Mouse (Mus musculus) small intestine, adult 2 months (tissue): Measurements from ENCODE around the gene Casd1.

Experiments used
- CTCF ChIP-seq: fragments of 200-500 bp; IDR thresholded peaks from 2 replicates; pipeline ENCODE4 v1.5.1; 2012; ENCODE audit warnings: low read depth, mild to moderate bottlenecking, control low read depth, inconsistent platforms, low read length, moderate library complexity, mixed read lengths; ENCODE audit not compliant: insufficient replicate concordance, insufficient read length; ENCODE audit errors: extremely low read depth
- POLR2A ChIP-seq: fragments of 200-500 bp; IDR thresholded peaks from 2 replicates; pipeline ENCODE4 v1.6.1; 2012; ENCODE audit warnings: low read depth, mild to moderate bottlenecking, control low read depth, inconsistent platforms, low read length, moderate library complexity

- TF ChIP-seq POLR2A (no peak), CTCF (no peak)
Measured at GRCm38 (mm10) chr6:4665154-4665553, 64.5 kb downstream of the Casd1 start.
